Mouse (Mus musculus) liver, embryonic 14.5 days (tissue): ENCODE measurements around the gene Errfi1. TPM values are rescaled to one million over a fixed set of nuclear protein-coding genes. Genes with fewer than 3 reads are reported as not detected.
A peak's percentile ranks its signal among the peaks of the same experiment; 100 is the strongest.
"Not testable (repeated sequence)": the region's sequence is repeated elsewhere in the genome, so short reads cannot be mapped to it uniquely, and the experiment has no call there.

ENCODE experiments used
- ATAC-seq: fragments of 200-750 bp; cut with Nextera tagmentation; 2 replicates; pipeline ENCODE4 v1.8.0; 2017; ENCODE audit warnings: moderate number of reproducible peaks, mild to moderate bottlenecking, moderate library complexity; ENCODE audit not compliant: insufficient read depth
- DNase-seq, 3 experiments: peaks; one replicate each; pipeline ENCODE4 v3.0.0-alpha.2; 2012 to 2013; ENCODE audit warnings: low read depth in 3 of 3, low spot score in 3 of 3
- H3K27ac ChIP-seq: fragments of 300-500 bp; sonication (generic); 2 replicates; pipeline ENCODE4 v1.5.1; 2014; ENCODE audit warnings: moderate library complexity, mild to moderate bottlenecking, control low read depth, inconsistent platforms
- H3K27me3 ChIP-seq: fragments of 300-500 bp; sonication (generic); 2 replicates; pipeline ENCODE4 v1.6.1; 2014; ENCODE audit warnings: mild to moderate bottlenecking, low read length, moderate library complexity; ENCODE audit not compliant: control insufficient read depth, insufficient read depth
- H3K36me3 ChIP-seq: fragments of 300-500 bp; sonication (generic); replicated peaks from 2 replicates; pipeline ENCODE4 v1.6.1; 2014; ENCODE audit warnings: low read depth; ENCODE audit not compliant: control insufficient read depth, insufficient read depth
- H3K4me1 ChIP-seq, 2 experiments: fragments of 200-500 bp in 1 of 2; fragments of 300-500 bp in 1 of 2; sonication (generic) in 1 of 2; replicated peaks; 2 replicates each; pipeline ENCODE4 v1.6.1; 2012 to 2014; ENCODE audit warnings: antibody characterized with exemption in 1 of 2, inconsistent platforms in 1 of 2, low read length in 1 of 2; ENCODE audit not compliant: control insufficient read depth in 2 of 2, insufficient read depth in 2 of 2
- H3K4me2 ChIP-seq: fragments of 300-500 bp; sonication (generic); 2 replicates; pipeline ENCODE4 v1.6.1; 2014; ENCODE audit warnings: low read depth, mild to moderate bottlenecking, control low read depth, moderate library complexity
- H3K4me3 ChIP-seq, 2 experiments: fragments of 200-500 bp in 1 of 2; fragments of 300-500 bp in 1 of 2; sonication (generic) in 1 of 2; 2 replicates each; pipeline ENCODE4 v1.5.1; 2012 to 2014; ENCODE audit warnings: low read depth in 2 of 2, low read length in 2 of 2, mild to moderate bottlenecking in 2 of 2, control low read depth in 1 of 2, inconsistent platforms in 1 of 2, moderate library complexity in 1 of 2; ENCODE audit not compliant: insufficient read depth in 1 of 2
- H3K9ac ChIP-seq: fragments of 300-500 bp; sonication (generic); replicated peaks from 2 replicates; pipeline ENCODE4 v1.6.1; 2014; ENCODE audit warnings: mild to moderate bottlenecking, control low read depth, moderate library complexity
- H3K9me3 ChIP-seq: fragments of 300-500 bp; sonication (generic); 2 replicates; pipeline ENCODE4 v1.6.1; 2016; ENCODE audit warnings: low read length, mixed read lengths; ENCODE audit not compliant: control insufficient read depth
- CTCF ChIP-seq: IDR thresholded peaks from 2 replicates; pipeline ENCODE4 v1.5.1; 2016; ENCODE audit warnings: antibody characterized with exemption, low read depth, control low read depth
- EP300 ChIP-seq: IDR thresholded peaks from 2 replicates; pipeline ENCODE4 v1.6.1; 2016; ENCODE audit warnings: antibody characterized with exemption, low read depth
- WGBS: fragments of 180-500 bp; shearing (Covaris S2); extraction: QIAGEN DNeasy Blood & Tissue Kit; methylation state at CpG from one replicate; pipeline ENCODE4 v1.1.7; 2014; ENCODE audit not compliant: insufficient replicate concordance; 5-methylcytosine and 5-hydroxymethylcytosine counted together
- polyA plus RNA-seq, 2 experiments: library from polyadenylated mRNA; depleted of rRNA in 1 of 2; stranded (reverse) in 1 of 2; unstranded in 1 of 2; fragments of >200 nt; fragmentation: Nextera tagmentation in 1 of 2; extraction: Ambion mirVana in 1 of 2; gene quantifications; 2 replicates each; pipeline versions ENCODE4 v1.2.1 to v1.2.3; 2012 to 2014

The Errfi1 gene
- polyA plus RNA-seq, 2 experiments = 12.6 to 26.1 TPM

DNA sequence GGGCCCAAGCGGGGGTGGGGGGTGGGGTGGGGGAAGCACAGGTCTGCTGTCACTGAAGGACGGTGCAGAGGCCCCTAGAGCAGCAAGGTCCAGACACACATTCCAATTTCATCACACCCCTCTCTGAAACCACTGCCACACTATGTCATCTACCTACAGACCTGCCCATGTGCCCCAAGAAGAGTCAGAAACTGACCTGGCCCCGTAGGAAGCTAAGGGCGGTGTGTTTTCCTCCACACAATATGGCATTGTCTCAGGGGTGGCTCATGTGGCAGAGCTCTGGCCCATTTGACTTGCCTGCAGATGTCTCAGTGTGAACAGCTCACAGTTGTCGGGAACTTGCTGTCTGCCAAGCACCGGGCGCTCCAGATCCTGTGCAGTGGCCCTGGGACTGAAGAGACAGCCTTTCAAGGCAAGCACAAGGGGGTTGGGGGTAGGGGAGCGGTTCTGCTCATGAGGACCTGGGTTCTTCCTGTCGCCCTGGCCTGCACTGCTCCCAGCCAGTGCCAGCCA lies 18.5 kb downstream of the Errfi1 start:
- WGBS = 57% methylated on average over 9 of the region's 9 CpGs

DNA sequence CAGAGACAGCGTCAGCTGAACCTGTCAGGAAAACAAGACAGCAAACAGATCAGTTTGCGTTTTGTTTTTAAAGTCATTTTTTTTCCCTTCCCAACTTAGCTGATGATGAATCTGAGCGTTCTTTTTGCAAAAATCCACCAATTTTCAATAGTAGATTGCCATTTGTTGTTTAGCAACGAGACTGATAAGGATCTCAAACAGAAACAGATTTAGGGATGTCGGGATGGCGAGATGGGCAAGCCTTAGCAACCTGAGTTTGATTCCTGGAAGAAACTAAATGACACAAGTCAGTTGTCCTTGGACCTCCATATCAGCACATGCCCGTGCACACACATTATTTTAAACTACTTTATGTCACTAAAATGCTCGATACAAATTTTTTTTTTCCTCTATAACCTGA lies 19.0 kb downstream of the Errfi1 start:
- Histone ChIP-seq H3K36me3 (no peaks in the 10 kb centered on the region), H3K9me3 (no peaks in the 10 kb centered on the region), H3K4me2 (no peak overlapping the region), H3K27me3 (no peaks in the 10 kb centered on the region), H3K27ac (no peak overlapping the region), H3K4me3 (no peak overlapping the region), H3K9ac (no peak overlapping the region), H3K4me1 (peaks cover 0 to 12% of the 10 kb centered on the region in 2 experiments; a peak in 2 of 4 replicates)
- DNase-seq (no peak), ATAC-seq (no peak)
- 57% methylated on average over 8 of the region's 8 CpGs for WGBS
- TF ChIP-seq CTCF (no peak), EP300 (no peak)

More for the DNA sequence above, 18.5 kb downstream of the Errfi1 start:
- Histone ChIP-seq H3K4me1 (peaks cover 0 to 12% of the 10 kb centered on the region in 2 experiments; a peak in 2 of 4 replicates), H3K9ac (no peak overlapping the region), H3K36me3 (no peaks in the 10 kb centered on the region), H3K27me3 (no peaks in the 10 kb centered on the region), H3K4me3 (no peak overlapping the region), H3K27ac (no peak overlapping the region), H3K9me3 (no peaks in the 10 kb centered on the region), H3K4me2 (no peak overlapping the region)
- DNase-seq (no peak), ATAC-seq (peak; percentile 49)
- TF ChIP-seq EP300 (no peak), CTCF (no peak)

DNA sequence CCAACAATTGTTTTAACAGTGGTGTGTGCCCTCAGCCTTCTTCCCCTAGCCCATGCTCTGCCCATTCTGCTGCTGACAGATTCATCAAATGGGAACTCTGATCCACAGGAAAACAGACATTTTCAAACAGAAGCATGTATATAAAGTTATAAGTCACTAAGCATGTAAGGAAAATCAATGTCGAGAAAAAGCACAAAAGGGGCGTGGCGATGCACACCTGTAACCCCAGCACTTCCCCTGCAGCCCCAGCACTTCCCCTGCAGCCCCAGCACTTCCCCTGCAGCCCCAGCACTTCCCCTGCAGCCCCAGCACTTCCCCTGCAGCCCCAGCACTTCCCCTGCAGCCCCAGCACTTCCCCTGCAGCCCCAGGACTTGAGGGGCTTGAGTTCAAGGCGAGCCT lies 20.7 kb downstream of the Errfi1 start:
- ATAC-seq, DNase-seq, H3K27me3 ChIP-seq: not testable (repeated sequence)

GRCm38 (mm10) chr4:150875393-150875792 lies 21.7 kb downstream of the Errfi1 start:
- WGBS = 57% methylated on average over 10 of the region's 10 CpGs
- H3K27ac ChIP-seq = no peak overlapping the region

More for the DNA sequence above, 20.7 kb downstream of the Errfi1 start:
- not testable (repeated sequence) for H3K27ac ChIP-seq, H3K36me3 ChIP-seq, H3K9me3 ChIP-seq, H3K4me2 ChIP-seq, H3K4me3 ChIP-seq, H3K9ac ChIP-seq
- H3K4me1 ChIP-seq = peaks cover 0 to 12% of the 10 kb centered on the region in 2 experiments; a peak in 2 of 4 replicates
- WGBS = 22% methylated on average over 4 of the region's 4 CpGs

DNA sequence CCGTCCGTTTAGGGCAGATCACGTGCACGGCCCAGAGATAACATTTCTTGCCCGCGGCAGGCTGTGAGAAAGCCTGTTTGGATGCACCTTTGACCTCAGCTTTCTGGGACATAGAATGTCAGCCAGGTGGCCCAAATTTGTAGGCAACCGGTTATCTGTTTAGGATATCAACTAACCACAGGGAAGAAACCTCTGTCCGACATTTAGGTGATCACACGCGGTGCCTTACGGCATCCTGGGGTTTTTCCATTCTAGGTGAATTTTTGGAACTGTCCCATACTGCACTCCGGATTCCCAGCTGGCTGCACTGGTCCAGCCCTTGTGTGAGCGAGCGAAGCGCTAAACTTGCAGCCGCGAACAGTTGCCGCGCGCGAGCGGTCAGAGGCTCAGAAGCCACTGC lies 25.9 kb downstream of the Errfi1 start:
- Histone ChIP-seq H3K4me3 (no peak overlapping the region), H3K9me3 (no peaks in the 10 kb centered on the region), H3K27me3 (no peaks in the 10 kb centered on the region), H3K4me2 (no peak overlapping the region), H3K27ac (no peak overlapping the region), H3K36me3 (no peaks in the 10 kb centered on the region), H3K9ac (no peak overlapping the region), H3K4me1 (peaks cover 0 to 4% of the 10 kb centered on the region in 2 experiments; a peak in 1 of 4 replicates)
- no peak for ATAC-seq
- WGBS = 87% methylated on average over 22 of the region's 22 CpGs
- TF ChIP-seq EP300 = no peak
- TF ChIP-seq CTCF = no peak
- no peak for DNase-seq

More at GRCm38 (mm10) chr4:150875393-150875792, 21.7 kb downstream of the Errfi1 start:
- Histone ChIP-seq H3K4me1 (peaks cover 0 to 10% of the 10 kb centered on the region in 2 experiments; a peak in 2 of 4 replicates), H3K9me3 (no peaks in the 10 kb centered on the region), H3K9ac (no peak overlapping the region), H3K4me3 (no peak overlapping the region), H3K27me3 (no peaks in the 10 kb centered on the region), H3K4me2 (no peak overlapping the region), H3K36me3 (no peaks in the 10 kb centered on the region)
- TF ChIP-seq EP300 (no peak), CTCF (no peak)
- ATAC-seq (no peak), DNase-seq (no peak)
